Mouse (Mus musculus): ENCODE results near the gene Fat1.

GRCm38 (mm10) chr8:44975113-44975512, 39.9 kb downstream of the Fat1 start:
- TF ChIP-seq POLR2A (IDR thresholded peaks at IDR 0.05; ENCODE audit: extremely low read depth, insufficient read depth, low read length) (no peak), CTCF (IDR thresholded peaks at IDR 0.05; ENCODE audit: low read depth, low read length) (no peak)

Measured in liver, adult 2 months (tissue).